Mouse (Mus musculus): ENCODE measurements around the gene Cldn15.
A peak's percentile ranks its signal among the peaks of the same experiment; 100 is the strongest.

Gene Cldn15

DNA sequence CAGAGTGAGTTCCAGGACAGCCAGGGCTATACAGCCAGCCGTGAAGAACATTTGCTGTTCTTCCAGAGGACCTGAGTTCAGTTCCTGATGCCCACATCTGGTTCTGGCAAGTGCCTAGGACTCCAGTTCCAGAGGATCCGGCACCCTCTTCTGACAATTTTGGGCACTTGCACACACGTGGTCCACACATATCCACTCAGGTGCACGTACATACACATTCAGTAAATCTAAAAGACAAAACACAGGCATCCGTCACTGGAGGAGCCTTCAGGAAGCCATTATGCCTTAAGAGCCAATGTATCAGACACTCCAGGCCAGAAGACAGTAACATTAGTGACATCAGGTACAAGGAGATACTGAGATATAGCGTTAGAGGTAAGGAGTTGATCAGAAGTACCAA lies 15.9 kb upstream of the Cldn15 start:
- DNase-seq = no peak

GRCm38 (mm10) chr5:136952153-136952552 lies 14.3 kb upstream of the Cldn15 start:
- DNase-seq = no peak

DNA sequence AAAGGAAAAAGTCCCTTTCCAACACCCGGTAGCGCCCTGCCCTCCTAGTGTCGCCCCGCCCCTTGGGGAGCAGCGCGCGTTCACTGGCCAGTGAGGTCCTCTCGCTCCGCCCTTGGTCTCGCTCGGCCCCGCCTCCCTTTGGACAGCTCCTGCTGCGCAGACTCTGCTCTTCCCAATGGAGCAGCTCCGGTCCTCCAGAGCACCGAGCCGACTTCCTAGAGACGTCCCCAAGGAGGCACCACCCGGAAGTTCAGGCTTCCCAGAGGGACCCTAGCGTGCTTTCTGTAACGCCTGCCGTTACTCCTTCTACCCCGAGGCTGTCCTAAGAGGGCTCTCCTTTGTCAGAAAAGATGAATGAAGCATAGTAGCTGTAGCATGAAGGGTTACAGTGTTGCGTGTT lies 13.4 kb upstream of the Cldn15 start, which contains the start of gene Fis1:
TSS of gene Fis1 (plus strand) at position 261 of the 400 bp plus-strand sequence.
- peak; percentile 94 to 98 for DNase-seq

GRCm38 (mm10) chr5:136953440-136953951 lies 12.9 kb upstream of the Cldn15 start:
- DNase-seq = peak; percentile 55

DNA sequence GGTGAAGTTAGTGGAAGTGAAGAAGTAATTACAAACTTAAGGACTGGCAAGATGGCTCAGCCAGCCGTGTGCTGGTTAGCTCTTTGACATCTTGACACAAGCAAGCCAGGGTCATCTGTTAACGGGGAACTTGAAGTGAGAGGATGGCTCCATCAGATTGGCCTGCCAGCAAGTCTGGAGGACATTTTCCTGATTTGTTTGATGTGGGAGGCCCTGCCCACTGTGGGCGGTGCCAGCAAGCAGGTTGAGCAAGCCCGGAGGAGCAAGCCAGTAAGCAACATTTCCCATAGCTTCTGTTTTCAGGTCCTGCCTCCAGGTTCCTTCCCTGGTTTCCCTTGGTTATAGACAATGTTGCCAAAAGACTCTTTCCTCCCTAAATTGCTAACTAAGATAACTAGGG lies 10.8 kb upstream of the Cldn15 start:
- DNase-seq = no peak

DNA sequence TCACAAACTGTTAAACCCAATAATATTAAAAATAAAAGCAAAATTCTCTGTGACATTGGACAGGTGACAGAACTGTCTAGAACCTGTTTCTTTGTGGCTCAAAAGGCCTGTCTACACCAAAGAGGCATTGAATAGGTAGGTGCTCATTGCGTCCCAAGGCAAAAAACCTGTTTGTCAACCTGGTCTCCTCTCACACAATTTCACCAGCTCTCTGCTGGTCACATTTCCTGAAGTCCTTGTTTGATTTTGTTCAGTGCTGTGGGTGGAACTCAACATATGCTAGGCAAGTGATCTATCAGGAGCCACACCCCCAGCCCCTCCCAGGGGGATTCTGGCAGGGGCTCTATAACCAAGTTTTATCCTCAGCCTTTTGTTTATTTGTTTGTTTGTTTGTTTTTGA lies 9.2 kb upstream of the Cldn15 start:
- no peak for DNase-seq

- no peak for DNase-seq
Measured at GRCm38 (mm10) chr5:136958991-136959605, 7.3 kb upstream of the Cldn15 start.

- no peak for DNase-seq
Measured at GRCm38 (mm10) chr5:136960053-136960452, 6.4 kb upstream of the Cldn15 start.

GRCm38 (mm10) chr5:136961334-136961982 lies 5.0 kb upstream of the Cldn15 start:
- peak in 1 of 2 experiments; percentile 51 for DNase-seq

DNA sequence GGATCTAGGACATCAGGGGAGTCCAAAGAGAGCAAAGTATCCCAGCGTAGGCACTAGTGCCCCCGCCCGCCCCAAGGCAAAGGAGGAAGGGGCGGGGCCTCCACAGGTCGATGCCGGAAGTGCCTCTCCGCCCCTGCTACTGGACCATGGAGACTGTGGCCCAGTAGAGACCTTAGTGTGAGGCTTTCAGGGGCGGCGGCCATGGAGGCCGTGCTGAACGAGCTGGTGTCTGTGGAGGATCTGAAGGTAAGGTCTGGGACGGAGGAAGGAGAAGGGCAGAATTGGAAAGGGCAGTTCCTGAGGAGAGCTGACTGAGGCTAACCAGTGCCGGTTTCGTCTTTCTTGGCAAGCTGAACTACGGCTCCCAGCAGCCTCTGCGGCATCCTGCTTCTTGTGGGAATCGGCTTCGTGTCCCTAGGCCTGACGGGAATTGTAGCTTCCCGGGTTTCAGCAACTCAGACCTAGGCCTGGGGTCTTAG lies 4.4 kb upstream of the Cldn15 start:
- peak; percentile 93 to 94 for DNase-seq

- peak; percentile 84 to 89 for DNase-seq
Measured at GRCm38 (mm10) chr5:136962501-136962900, 3.9 kb upstream of the Cldn15 start.

GRCm38 (mm10) chr5:136962966-136963540 lies 3.4 kb upstream of the Cldn15 start:
- DNase-seq = peak in 1 of 2 experiments; percentile 30

- DNase-seq = no peak
Measured at GRCm38 (mm10) chr5:136965210-136965609, 1.2 kb upstream of the Cldn15 start.

DNA sequence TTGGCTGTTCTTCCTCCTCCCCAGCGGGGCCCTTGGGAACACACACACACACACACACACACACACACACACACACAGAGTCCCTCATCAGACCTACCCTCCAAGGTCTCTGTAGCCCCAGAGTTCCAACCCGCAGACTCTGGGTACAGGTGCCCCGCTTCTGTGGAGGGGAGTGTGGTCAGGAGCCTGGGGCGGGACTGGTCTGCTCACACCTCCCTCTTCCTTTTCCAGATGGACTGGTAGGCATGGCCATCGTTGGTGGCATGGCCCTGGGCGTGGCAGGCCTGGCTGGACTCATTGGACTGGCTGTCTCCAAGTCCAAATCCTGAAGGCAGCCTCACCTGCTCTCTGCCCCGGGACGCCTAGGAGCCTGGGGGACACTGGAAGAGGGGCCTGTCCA lies 730 bp upstream of the Cldn15 start:
- no peak for DNase-seq

GRCm38 (mm10) chr5:136966861-136967455 lies 542 bp downstream of the Cldn15 start:
- DNase-seq = no peak

GRCm38 (mm10) chr5:136967592-136967991 lies 1.2 kb downstream of the Cldn15 start:
- DNase-seq = no peak

DNA sequence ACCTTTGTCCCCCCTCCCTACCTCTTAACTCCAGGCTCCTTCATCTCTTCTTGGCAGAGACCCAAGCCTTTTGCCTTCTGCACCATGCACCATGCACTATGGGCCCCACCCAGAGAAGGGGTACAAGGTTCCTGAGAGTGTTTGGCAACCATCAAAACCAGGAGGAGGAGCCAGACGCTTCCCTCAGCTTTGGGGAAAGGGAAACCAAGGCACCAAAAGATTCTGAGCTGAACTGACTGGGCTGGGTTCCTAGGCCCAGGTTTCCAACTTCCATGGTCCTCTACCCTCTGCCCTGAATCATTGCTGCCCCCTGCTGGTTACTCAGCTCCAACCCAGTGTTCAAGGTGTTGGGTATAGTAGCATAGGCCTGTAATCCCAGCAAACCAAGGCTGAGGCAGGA lies 4.3 kb downstream of the Cldn15 start:
- peak in 1 of 2 experiments; percentile 71 for DNase-seq

DNA sequence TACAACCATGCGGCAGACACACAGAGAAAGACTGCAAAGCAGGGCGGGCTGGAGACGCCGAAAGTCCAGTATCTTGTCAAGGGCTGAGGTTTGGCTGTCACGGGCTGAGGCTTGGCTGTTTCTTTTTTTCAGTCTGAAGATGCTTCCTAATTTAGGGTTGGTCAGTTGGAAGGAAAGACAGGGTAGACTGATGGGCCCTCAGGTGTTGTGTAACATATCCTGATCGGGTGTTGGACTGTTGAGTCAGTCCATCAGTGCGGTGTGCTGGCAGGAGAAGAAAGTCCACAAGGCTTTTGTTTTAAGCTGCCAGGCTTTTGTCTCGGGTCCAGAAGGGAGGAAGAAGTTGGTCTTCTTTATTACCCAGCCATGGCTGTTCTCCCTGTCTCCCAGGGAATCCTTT lies 7.3 kb downstream of the Cldn15 start:
- no peak for DNase-seq

GRCm38 (mm10) chr5:136977769-136978168 lies 11.4 kb downstream of the Cldn15 start:
- DNase-seq = no peak

DNA sequence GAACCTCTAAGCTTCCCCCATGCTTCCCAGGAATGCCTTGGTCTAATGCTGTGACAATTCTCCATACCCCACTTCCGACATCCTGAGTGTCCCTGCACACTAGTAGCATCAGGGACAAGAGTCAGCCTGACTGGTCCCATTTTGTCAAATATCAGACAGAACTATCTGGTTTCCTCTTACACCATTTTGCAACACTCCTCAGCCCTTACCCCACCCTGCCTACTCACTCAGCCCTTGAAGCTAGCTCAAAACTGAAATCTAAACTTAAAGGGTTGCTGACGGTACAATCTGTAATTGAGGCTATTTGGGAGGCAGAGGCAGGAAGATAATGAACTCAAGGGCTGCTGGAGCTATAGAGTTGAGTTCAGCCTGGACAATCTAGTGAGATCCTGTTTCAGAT lies 13.3 kb downstream of the Cldn15 start:
- no peak for DNase-seq

DNA sequence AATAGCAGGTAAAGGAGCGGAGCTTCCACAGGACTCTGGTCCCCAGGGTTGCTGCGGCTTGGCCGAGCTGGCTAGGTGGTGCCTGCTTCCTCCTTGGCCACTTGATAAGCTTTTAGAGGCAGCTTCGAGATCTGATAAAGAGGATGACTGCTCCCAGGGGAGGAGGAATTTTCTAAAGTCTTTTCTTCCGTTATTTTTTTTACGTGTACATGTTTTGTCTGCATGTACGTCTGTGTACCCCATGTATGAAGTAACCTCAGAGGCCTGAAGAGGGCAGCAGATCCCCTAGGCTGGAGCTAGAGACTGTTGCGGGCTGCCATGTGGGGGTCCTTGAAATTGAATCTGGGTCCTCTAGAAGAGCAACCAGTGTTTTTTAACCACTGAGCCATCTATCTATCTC lies 14.6 kb downstream of the Cldn15 start:
- DNase-seq = no peak

DNA sequence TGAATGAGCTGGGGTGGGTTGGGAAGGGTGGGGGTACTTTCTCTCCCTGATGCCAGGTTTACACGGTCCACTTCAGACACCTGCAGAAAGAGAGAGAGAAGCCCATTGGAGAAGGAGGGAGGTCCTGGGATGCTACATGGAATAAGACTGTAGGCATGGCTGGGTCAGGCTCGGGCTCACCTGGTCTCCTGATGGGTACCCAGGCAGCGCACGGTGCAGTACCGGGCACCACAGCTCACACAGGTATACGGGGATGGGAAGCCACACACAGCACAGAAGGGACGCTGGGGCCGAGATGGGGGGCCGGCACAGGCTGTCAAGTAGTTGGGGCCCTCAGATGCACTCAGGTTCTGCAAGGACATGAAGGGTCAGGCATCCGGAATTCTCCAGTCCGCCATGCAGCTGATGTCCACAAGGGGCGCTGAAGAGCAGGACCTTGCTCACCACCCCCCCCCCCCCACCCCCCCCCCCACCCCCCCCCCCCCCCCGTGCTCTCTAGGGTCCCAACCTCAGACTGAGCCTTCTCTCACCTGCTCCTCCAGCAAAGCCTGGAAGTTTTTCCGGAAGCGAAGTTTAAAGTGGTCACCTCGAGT lies 16.0 kb downstream of the Cldn15 start:
- peak; percentile 66 to 82 for DNase-seq

DNA sequence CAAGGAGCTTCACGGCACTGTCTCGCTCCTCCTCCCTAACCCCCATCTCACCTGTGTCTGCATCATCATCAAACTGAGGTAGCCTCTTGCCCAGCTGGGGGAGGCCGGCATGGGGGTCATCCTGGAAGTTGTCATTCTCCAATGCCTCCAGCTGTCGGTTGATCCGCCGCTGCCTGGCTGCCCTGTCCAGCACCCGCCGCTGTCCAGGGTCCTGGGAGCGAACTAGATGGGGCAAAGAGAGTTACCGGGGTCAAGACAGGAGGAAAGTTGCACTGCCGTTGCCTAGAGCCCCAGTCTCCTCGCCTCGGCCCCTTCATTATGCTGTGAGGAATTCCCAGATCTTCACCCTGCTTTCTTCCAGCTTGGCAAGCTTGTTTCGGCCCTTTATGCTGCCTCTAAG lies 18.4 kb downstream of the Cldn15 start:
- no peak for DNase-seq
